Mouse (Mus musculus) neural tube, embryonic 14.5 days (tissue): ENCODE data around the gene Acads. TPM values are rescaled to one million over a fixed set of nuclear protein-coding genes. Genes with fewer than 3 reads are reported as not detected.

Experiments
- ATAC-seq: fragments of 200-750 bp; cut with Nextera tagmentation; 2 replicates; pipeline ENCODE4 v1.8.0; 2017; ENCODE audit warnings: low read depth, mild to moderate bottlenecking, moderate TSS enrichment, moderate library complexity
- H3K27ac ChIP-seq: fragments of 300-500 bp; sonication (generic); 2 replicates; pipeline ENCODE4 v1.5.1; 2014; ENCODE audit warnings: low read depth, mild to moderate bottlenecking, control low read depth, low read length, moderate library complexity, mixed read lengths
- H3K27me3 ChIP-seq: fragments of 300-500 bp; sonication (generic); 2 replicates; pipeline ENCODE4 v1.6.1; 2014; ENCODE audit warnings: low read length; ENCODE audit not compliant: control insufficient read depth, insufficient read depth
- H3K36me3 ChIP-seq: fragments of 300-500 bp; sonication (generic); 2 replicates; pipeline ENCODE4 v1.6.1; 2014; ENCODE audit warnings: low read length, mixed read lengths; ENCODE audit not compliant: control insufficient read depth, insufficient read depth
- H3K4me1 ChIP-seq: fragments of 300-500 bp; sonication (generic); 2 replicates; pipeline ENCODE4 v1.6.1; 2014; ENCODE audit warnings: low read length; ENCODE audit not compliant: control insufficient read depth, insufficient read depth
- H3K4me2 ChIP-seq: fragments of 300-500 bp; sonication (generic); 2 replicates; pipeline ENCODE4 v1.6.1; 2014; ENCODE audit warnings: mild to moderate bottlenecking, low read depth, low read length, control low read depth
- H3K4me3 ChIP-seq: fragments of 300-500 bp; sonication (generic); 2 replicates; pipeline ENCODE4 v1.5.1; 2014; ENCODE audit warnings: low read depth, low read length, control low read depth, mixed read lengths
- H3K9ac ChIP-seq: fragments of 300-500 bp; sonication (generic); replicated peaks from 2 replicates; pipeline ENCODE4 v1.6.1; 2014; ENCODE audit warnings: low read depth, mild to moderate bottlenecking, control low read depth, low read length, mixed read lengths
- H3K9me3 ChIP-seq: fragments of 300-500 bp; sonication (generic); 2 replicates; pipeline ENCODE4 v1.6.1; 2016; ENCODE audit warnings: low read length; ENCODE audit not compliant: control insufficient read depth
- WGBS: fragments of 180-500 bp; shearing (Covaris S2); extraction: QIAGEN DNeasy Blood & Tissue Kit; methylation state at CpG from one replicate; pipeline ENCODE4 v1.1.7; 2014; 5-methylcytosine and 5-hydroxymethylcytosine counted together
- polyA plus RNA-seq: library from polyadenylated mRNA; unstranded; fragments of >200 nt; fragmentation: Nextera tagmentation; extraction: Ambion mirVana; gene quantifications from 2 replicates; pipeline ENCODE4 v1.2.1, GENCODE M21; 2014

The Acads gene
- polyA plus RNA-seq, 1 experiment from 2014 or later: 11.3 TPM

DNA sequence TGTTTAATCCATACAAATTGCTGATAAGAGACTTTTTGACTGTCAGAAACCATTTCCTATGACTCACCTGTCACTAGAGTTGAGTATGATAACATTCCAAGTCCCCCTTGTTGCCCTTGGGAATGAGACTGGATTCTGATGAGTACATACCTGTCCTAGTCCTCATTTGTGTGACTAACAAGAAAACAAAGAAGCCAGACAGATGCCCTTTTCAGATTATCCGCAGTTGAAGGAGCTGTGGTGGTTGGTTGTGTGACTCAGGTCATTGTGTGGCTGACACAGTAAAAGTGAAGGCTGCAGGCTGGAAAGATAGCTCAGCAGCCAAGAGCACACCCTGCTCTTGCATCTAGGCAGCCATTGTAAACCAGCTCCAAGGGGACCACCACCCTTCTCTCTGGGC is 56.6 kb downstream of the Acads start:
- H3K4me2 ChIP-seq: no peak overlapping the region
- ATAC-seq: no peak
- H3K4me1 ChIP-seq: no peaks in the 10 kb centered on the region
- H3K27me3 ChIP-seq: no peaks in the 10 kb centered on the region
- no peak overlapping the region for H3K27ac ChIP-seq
- no peak overlapping the region for H3K4me3 ChIP-seq
- WGBS: 85% methylated on average over 1 of the region's 1 CpGs
- H3K9ac ChIP-seq: no peak overlapping the region
- H3K9me3 ChIP-seq: no peaks in the 10 kb centered on the region
- no peaks in the 10 kb centered on the region for H3K36me3 ChIP-seq

DNA sequence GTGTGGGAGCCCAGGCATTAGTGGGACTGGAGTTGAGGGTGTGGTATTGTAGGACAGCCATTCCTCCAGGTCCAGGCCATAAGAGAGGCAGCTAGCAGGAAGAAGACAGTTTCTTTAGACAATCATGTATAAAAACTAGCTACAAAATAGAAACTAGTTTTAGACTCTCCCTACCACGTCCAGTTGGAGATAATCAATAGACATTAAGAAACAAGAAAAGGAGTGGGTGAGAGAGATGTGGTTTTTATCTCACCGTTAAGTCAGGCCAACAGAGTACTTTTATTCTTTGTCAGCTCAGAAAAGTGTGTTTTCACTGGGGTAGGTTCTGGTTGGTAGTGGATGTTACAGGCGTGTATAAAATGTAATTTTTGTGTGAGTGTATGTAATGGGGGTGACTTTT is 58.2 kb downstream of the Acads start:
- Histone ChIP-seq H3K9ac (no peak overlapping the region), H3K27me3 (no peaks in the 10 kb centered on the region), H3K4me3 (no peak overlapping the region), H3K4me2 (no peak overlapping the region), H3K27ac (no peak overlapping the region), H3K9me3 (no peaks in the 10 kb centered on the region), H3K4me1 (no peaks in the 10 kb centered on the region), H3K36me3 (no peaks in the 10 kb centered on the region)
- ATAC-seq: no peak
- WGBS: 86% methylated on average over 3 of the region's 3 CpGs

Other genes with a start within 250 kb of the Acads start
- gene Oasl2, start 222.4 kb downstream of the Acads start, polyA plus RNA-seq: 3.2 and 4.3 TPM in 2 replicates
- gene Oasl1, start 196.1 kb downstream of the Acads start, polyA plus RNA-seq: 0.52 and 0.55 TPM in 2 replicates
- gene 2210016L21Rik, start 177.2 kb downstream of the Acads start, polyA plus RNA-seq: 125 and 139 TPM in 2 replicates
- gene Hnf1a, start 148.3 kb downstream of the Acads start, polyA plus RNA-seq: 0.11 TPM in 1 of 2 replicates, not detected in the other
- 32.7 and 33.4 TPM in 2 replicates for gene Sppl3, start 108.2 kb downstream of the Acads start, polyA plus RNA-seq
- gene Gm10401, start 21.1 kb downstream of the Acads start, polyA plus RNA-seq: 53.0 and 60.9 TPM in 2 replicates
- 27.9 and 33.9 TPM in 2 replicates for gene Unc119b, start 15.6 kb upstream of the Acads start, polyA plus RNA-seq
- gene Mlec, start 38.8 kb upstream of the Acads start, polyA plus RNA-seq: 23.9 and 26.2 TPM in 2 replicates
- 28.1 and 30.3 TPM in 2 replicates for gene Cabp1, start 75.0 kb upstream of the Acads start, polyA plus RNA-seq
- gene Pop5, start 116.5 kb upstream of the Acads start, polyA plus RNA-seq: 116 and 121 TPM in 2 replicates
- gene Rnf10, start 153.6 kb upstream of the Acads start, polyA plus RNA-seq: 94.0 and 116 TPM in 2 replicates
- 58.5 and 61.8 TPM in 2 replicates for gene Coq5, start 160.3 kb upstream of the Acads start, polyA plus RNA-seq
- 1,143 and 1,163 TPM in 2 replicates for gene Dynll1, start 181.7 kb upstream of the Acads start, polyA plus RNA-seq
- gene Srsf9, start 207.8 kb upstream of the Acads start, polyA plus RNA-seq: 123 and 140 TPM in 2 replicates
- 45.4 and 53.5 TPM in 2 replicates for gene Gatc, start 221.8 kb upstream of the Acads start, polyA plus RNA-seq
- gene Triap1, start 221.9 kb upstream of the Acads start, polyA plus RNA-seq: 54.5 and 59.2 TPM in 2 replicates
- 1,051 and 1,284 TPM in 2 replicates for gene Cox6a1, start 229.6 kb upstream of the Acads start, polyA plus RNA-seq